Mouse (Mus musculus): ENCODE results near the gene Tmem239. TPM values are rescaled to one million over a fixed set of nuclear protein-coding genes. Genes with fewer than 3 reads are reported as not detected.
A peak's percentile ranks its signal among the peaks of the same experiment; 100 is the strongest.

Gene Tmem239
- polyA plus RNA-seq, 1 experiment from 2014 or later, result not detected

DNA sequence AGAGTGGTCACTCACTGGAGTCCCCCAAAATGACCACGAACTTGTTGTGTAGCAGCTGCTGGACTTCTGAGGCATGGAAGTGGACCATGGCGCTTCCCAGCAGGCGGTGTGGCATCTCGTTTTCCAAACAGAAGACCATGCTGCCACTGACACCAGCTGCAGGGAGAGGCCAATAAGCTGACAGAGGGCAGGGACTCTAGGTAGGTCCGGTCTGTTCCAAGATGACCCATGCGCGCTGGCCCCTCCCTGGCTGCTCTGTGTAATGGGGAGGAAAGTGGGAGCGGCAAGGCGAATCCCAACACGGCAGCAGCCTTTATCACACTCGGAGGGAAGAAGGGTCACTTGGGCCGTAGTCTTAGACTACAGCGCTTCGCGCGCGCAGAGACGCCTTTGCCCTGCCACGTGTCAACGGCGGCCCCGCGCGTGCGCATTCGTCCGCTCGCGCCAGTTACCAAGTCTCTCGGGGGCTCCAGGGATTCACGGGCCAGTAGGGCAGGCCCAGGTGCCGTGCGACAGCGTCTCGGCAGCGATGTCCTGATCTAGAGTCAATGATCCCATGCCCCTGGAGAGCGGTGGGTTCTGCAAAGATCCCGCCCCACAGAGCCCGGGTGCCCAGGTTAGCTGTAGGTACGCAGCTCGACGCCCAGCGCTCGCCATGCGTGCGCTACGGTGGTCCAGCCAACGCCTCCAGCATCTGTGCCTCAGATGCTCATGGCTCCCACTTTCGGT lies 17.3 kb downstream of the Tmem239 start:
- Histone ChIP-seq H3K27ac (peak overlapping the region; percentile 89), H3K27me3 (ENCODE audit: insufficient read depth, low read length) (no peaks in the 10 kb centered on the region), H3K9me3 (replicated peaks; ENCODE audit: low read length) (no peaks in the 10 kb centered on the region), H3K36me3 (ENCODE audit: insufficient read depth, low read length) (0 out of 2 replicates have a peak, but pooled peaks cover 4% of the 10 kb centered on the region), H3K4me1 (replicated peaks; ENCODE audit: insufficient read depth, low read length) (peaks cover 11% of the 10 kb centered on the region), H3K4me2 (ENCODE audit: low read length) (peak overlapping the region; percentile 76), H3K9ac (ENCODE audit: low read depth, low read length) (peak overlapping the region; percentile 85), H3K4me3 (replicated peaks; ENCODE audit: low read depth, low read length) (peak overlapping the region; percentile 68)
- TF ChIP-seq CTCF (IDR thresholded peaks at IDR 0.05; ENCODE audit: low read depth), result no peak
- 11% methylated on average over 49 of the region's 49 CpGs for WGBS
- ATAC-seq (replicated peaks; ENCODE audit: low FRiP score, low read depth) (peak; percentile 65), DNase-seq (ENCODE audit: low spot score) (peak; percentile 84)

DNA sequence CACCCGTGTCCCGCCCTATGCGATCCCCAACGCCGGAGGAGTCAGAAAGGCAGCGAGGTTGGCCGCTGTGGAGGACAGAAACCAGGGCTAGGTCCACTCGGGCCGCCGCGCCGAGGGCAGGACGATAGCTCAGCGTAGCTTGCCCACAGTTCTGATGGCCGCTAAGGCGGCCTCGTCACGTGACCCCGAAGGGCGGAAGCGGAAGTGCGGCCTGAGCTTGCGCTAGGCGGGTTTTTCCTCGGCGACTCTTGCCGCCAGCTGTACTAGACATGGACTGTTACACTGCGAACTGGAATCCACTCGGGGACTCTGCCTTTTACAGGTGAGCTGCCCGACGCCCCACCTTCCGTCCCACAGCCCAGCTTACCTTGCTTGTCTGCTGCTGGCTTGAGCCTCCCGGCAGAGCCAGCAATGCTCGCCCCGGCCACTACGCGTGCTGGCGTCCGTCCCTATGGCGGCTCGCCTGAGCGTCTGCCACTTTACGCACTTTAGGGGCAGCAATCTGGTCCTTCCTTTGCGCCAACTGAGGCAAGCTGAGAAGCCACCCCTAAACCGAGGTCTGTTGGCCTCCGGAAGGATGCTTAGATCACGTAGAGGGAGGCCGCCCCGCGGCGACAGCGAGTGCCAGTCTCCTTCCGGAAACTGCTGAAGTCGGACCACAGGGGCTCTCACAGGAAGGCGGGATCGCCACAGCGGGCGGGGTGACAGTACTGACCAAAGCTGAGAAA lies 18.0 kb downstream of the Tmem239 start, which contains the start of the genes Vps16 and Pced1a:
Gene Vps16, plus strand, starts transcription at position 214 of the 728 bp plus-strand sequence.
Gene Pced1a, minus strand, starts transcription at position 576 of the 728 bp plus-strand sequence.
- H3K27me3 ChIP-seq (ENCODE audit: insufficient read depth, low read length), result no peaks in the 10 kb centered on the region
- H3K4me2 ChIP-seq (ENCODE audit: low read length), result peak within 1 kb of the TSS; percentile 76
- H3K9me3 ChIP-seq (replicated peaks; ENCODE audit: low read length), result no peaks in the 10 kb centered on the region
- peak within 1 kb of the TSS; percentile 85 for H3K9ac ChIP-seq (ENCODE audit: low read depth, low read length)
- WGBS, result under 1% methylated on average over 58 of the region's 58 CpGs
- DNase-seq (ENCODE audit: low spot score) (peak; percentile 93), ATAC-seq (replicated peaks; ENCODE audit: low FRiP score, low read depth) (peak; percentile 92)
- peak within 1 kb of the TSS; percentile 68 for H3K4me3 ChIP-seq (replicated peaks; ENCODE audit: low read depth, low read length)
- no peaks in the 10 kb centered on the region for H3K36me3 ChIP-seq (ENCODE audit: insufficient read depth, low read length)
- peak; percentile 57 for TF ChIP-seq CTCF (IDR thresholded peaks at IDR 0.05; ENCODE audit: low read depth)
- peaks cover 11% of the 10 kb centered on the region for H3K4me1 ChIP-seq (replicated peaks; ENCODE audit: insufficient read depth, low read length)
- H3K27ac ChIP-seq, result peak within 1 kb of the TSS; percentile 89

GRCm38 (mm10) chr2:130425112-130425511 lies 18.8 kb downstream of the Tmem239 start:
- Histone ChIP-seq H3K4me2 (ENCODE audit: low read length) (peak overlapping the region; percentile 76), H3K36me3 (ENCODE audit: insufficient read depth, low read length) (no peaks in the 10 kb centered on the region), H3K9me3 (replicated peaks; ENCODE audit: low read length) (no peaks in the 10 kb centered on the region), H3K27me3 (ENCODE audit: insufficient read depth, low read length) (no peaks in the 10 kb centered on the region), H3K27ac (no peak overlapping the region), H3K9ac (ENCODE audit: low read depth, low read length) (peak overlapping the region; percentile 85), H3K4me3 (replicated peaks; ENCODE audit: low read depth, low read length) (peak overlapping the region; percentile 68), H3K4me1 (replicated peaks; ENCODE audit: insufficient read depth, low read length) (peaks cover 11% of the 10 kb centered on the region)
- DNase-seq (ENCODE audit: low spot score) (peak; percentile 45), ATAC-seq (replicated peaks; ENCODE audit: low FRiP score, low read depth) (no peak)
- WGBS, result 29% methylated on average over 5 of the region's 5 CpGs
- TF ChIP-seq CTCF (IDR thresholded peaks at IDR 0.05; ENCODE audit: low read depth), result peak; percentile 46; the same call in 1 of the 2 replicates

DNA sequence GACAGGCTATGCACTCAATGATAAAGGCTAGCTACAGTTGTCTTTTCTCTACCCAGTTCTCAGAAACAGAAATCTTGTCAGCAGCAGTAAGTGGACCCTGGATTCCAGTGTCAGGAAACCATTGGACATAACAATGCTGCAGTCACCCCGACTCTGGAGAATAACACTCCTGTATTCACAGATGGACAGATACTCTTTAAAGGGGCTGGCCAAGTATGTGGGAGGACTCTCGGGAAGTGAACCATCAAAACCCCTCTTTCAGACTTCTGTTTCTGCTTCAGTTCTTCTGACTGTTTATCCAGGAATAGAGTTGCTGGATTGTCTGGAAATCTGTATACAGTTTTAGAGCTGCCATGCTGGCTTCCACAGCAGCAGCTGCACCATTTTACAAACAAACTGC lies 23.6 kb downstream of the Tmem239 start:
- H3K9ac ChIP-seq (ENCODE audit: low read depth, low read length), result no peak overlapping the region
- H3K27me3 ChIP-seq (ENCODE audit: insufficient read depth, low read length), result no peaks in the 10 kb centered on the region
- H3K9me3 ChIP-seq (replicated peaks; ENCODE audit: low read length), result no peaks in the 10 kb centered on the region
- peak; percentile 73 for DNase-seq (ENCODE audit: low spot score)
- no peak for ATAC-seq (replicated peaks; ENCODE audit: low FRiP score, low read depth)
- no peak overlapping the region for H3K4me3 ChIP-seq (replicated peaks; ENCODE audit: low read depth, low read length)
- H3K27ac ChIP-seq, result 0 out of 2 replicates have a peak overlapping the region, but pooled peaks have one; percentile 44
- no peak overlapping the region for H3K4me2 ChIP-seq (ENCODE audit: low read length)
- 34% methylated on average over 2 of the region's 2 CpGs for whole genome bisulfite sequencing
- H3K4me1 ChIP-seq (replicated peaks; ENCODE audit: insufficient read depth, low read length), result peaks cover 5% of the 10 kb centered on the region; the same call in 1 of the 2 replicates
- no peak for TF ChIP-seq CTCF (IDR thresholded peaks at IDR 0.05; ENCODE audit: low read depth)
- no peaks in the 10 kb centered on the region for H3K36me3 ChIP-seq (ENCODE audit: insufficient read depth, low read length)

DNA sequence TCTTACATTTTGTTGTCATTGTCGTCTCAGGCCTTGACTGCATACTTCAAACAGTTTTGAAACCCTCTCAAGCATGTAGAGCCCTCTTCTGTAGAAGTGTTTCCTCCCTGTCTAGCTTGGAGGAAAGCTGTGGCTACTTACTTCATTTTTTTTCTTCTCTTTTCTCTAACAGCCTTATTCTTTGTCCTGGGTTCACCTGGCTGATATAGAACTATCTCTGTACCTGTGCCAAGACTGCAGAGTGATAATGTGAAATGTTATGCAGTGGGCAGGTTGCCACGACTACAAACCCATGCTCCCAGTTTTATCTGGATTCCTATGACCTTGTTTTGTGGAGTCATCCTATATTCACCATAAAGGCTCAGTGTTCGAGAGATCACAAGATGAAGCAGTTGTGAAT lies 24.2 kb downstream of the Tmem239 start:
- TF ChIP-seq CTCF (IDR thresholded peaks at IDR 0.05; ENCODE audit: low read depth), result no peak
- no peak for ATAC-seq (replicated peaks; ENCODE audit: low FRiP score, low read depth)
- Histone ChIP-seq H3K27ac (0 out of 2 replicates have a peak overlapping the region, but pooled peaks have one; percentile 44), H3K4me3 (replicated peaks; ENCODE audit: low read depth, low read length) (no peak overlapping the region), H3K4me2 (ENCODE audit: low read length) (no peak overlapping the region), H3K27me3 (ENCODE audit: insufficient read depth, low read length) (no peaks in the 10 kb centered on the region), H3K9me3 (replicated peaks; ENCODE audit: low read length) (no peaks in the 10 kb centered on the region), H3K4me1 (replicated peaks; ENCODE audit: insufficient read depth, low read length) (no peaks in the 10 kb centered on the region), H3K36me3 (ENCODE audit: insufficient read depth, low read length) (no peaks in the 10 kb centered on the region), H3K9ac (ENCODE audit: low read depth, low read length) (no peak overlapping the region)
- 64% methylated on average over 3 of the region's 3 CpGs for WGBS
- DNase-seq (ENCODE audit: low spot score), result no peak

GRCm38 (mm10) chr2:130432157-130432556 lies 25.9 kb downstream of the Tmem239 start:
- H3K4me1 ChIP-seq (replicated peaks; ENCODE audit: insufficient read depth, low read length), result no peaks in the 10 kb centered on the region
- ATAC-seq (replicated peaks; ENCODE audit: low FRiP score, low read depth) (no peak), DNase-seq (ENCODE audit: low spot score) (no peak)
- 76% methylated on average over 3 of the region's 3 CpGs for WGBS
- TF ChIP-seq CTCF (IDR thresholded peaks at IDR 0.05; ENCODE audit: low read depth), result no peak
- H3K9me3 ChIP-seq (replicated peaks; ENCODE audit: low read length), result no peaks in the 10 kb centered on the region
- no peaks in the 10 kb centered on the region for H3K36me3 ChIP-seq (ENCODE audit: insufficient read depth, low read length)
- no peaks in the 10 kb centered on the region for H3K27me3 ChIP-seq (ENCODE audit: insufficient read depth, low read length)
- H3K4me3 ChIP-seq (replicated peaks; ENCODE audit: low read depth, low read length), result no peak overlapping the region
- H3K4me2 ChIP-seq (ENCODE audit: low read length), result no peak overlapping the region
- no peak overlapping the region for H3K27ac ChIP-seq
- no peak overlapping the region for H3K9ac ChIP-seq (ENCODE audit: low read depth, low read length)

Measured in kidney, postnatal 0 days (tissue).